Mouse (Mus musculus): ENCODE results near the gene Mms19.

Mms19 gene

DNA sequence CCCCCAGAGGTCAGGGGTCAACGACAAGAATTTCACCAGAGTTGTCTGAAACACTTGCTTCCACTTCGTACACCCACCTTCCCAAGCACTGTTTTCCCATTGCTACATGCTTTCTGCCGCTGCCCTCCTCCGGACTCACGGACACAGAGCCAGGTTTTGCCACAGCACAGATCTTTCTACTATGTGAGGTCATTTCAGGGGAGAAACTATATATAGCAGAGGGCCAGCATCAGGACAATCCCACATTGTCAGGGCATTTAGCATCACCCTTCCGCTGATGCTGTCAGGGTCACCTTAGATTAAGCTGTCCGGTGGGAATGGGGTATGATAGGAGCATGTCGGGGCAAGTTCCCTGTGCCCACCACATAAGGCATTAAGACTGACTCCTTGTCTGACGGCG, 16.1 kb upstream of the Mms19 start:
- no peak for DNase-seq

DNA sequence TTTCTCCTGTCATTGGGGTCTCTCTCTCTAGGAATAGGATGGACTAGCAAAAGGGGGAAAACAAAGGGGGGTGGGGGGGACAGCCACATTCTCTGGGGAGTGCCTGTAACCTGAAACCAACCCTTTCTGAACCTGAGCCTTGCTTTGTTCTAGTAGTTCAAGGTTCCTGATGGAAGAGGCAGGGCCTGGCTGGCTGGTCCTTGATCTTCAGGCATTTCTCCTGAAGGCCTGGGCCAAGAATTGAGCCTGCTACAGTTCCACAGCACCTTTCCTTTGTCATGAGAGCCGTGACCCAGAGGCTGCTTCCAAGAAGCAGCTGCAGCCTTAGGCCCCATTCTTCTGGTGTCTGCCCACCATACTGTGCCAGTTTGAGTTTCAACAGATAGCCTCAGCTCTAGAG, 14.5 kb upstream of the Mms19 start:
- DNase-seq = no peak

DNA sequence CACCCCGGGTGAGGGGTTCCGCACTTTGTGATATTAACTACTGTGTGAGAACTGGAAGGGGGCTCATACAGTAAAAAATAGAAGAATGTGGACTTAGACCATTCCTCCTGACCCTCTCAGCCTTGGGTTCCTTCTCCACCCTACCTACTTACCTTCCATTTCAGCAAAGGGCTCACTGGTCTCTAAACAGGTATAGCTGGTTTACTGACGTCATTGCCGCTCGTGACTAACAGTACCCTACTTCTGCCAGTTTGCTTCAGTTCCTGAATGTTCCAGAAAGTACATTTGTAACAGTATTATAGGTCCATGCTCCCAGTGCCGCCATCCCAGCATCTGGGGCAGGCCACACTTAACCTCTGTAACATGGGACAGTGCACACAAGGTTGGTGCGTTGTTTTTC, 13.1 kb upstream of the Mms19 start:
- no peak for DNase-seq

DNA sequence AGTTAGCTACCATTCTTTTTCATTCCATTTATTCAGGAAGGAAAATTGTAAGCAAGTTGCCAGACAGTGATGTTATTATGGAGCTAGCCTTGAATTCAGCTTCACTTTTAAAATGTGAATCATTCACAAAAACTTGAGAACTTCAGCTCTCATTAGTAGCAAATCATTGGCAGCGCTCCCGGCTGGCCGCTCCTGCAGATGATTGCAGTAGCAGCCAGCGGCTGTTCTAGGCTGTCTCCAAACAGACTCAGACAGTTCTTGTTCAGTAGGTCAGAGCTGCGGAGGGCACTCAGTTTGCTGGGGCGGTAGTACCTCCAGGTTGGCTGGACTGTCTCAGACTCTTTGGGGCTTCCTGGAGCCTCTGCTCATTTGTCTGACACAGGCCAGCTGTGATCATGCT, 12.5 kb upstream of the Mms19 start:
- no peak for DNase-seq

DNA sequence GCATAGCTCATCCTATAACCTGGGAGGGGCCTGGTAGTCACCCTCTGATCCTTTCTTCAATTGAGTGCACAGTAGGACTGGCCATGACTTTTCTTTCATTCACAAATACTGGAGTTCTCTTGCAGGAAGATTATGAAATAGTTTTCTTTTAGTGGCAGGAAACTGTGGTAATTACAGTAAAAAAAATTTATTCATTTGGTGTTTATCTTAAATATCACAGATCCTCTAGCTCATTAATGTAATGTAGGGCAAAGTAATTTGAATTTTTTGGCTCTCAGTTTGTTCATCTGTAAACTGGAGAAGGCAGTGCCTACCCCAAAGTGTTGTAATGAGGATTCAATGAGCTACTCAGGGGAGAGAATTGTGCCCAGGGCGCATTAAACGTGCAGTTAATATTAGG, 12.0 kb upstream of the Mms19 start:
- DNase-seq = no peak

DNA sequence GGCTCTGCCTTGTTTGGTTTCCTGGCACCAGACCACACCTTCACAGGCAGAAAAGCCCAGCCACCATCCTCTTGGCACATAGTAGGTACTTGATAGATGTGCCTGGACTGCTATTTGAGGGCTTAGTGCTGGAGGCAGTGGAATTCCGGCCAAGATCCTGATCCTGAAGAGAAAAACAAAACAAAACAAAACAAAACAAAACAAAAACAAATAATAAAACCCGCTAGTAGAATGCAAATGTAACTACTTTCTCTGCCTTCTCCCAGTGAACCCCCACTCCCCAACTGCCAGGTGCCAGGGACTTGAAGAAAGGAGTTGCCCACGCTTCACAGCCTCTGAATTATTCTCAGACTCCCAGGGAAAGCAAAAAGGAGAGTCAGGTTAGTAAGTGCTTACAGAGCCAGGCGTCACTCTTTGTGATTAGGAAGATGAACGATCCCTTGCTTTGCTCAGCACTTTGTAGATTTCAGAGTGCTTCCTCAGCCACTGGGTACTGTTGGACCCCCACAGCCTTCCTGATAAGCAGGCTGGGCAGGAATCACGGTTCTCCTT, 11.0 kb upstream of the Mms19 start:
- no peak for DNase-seq

DNA sequence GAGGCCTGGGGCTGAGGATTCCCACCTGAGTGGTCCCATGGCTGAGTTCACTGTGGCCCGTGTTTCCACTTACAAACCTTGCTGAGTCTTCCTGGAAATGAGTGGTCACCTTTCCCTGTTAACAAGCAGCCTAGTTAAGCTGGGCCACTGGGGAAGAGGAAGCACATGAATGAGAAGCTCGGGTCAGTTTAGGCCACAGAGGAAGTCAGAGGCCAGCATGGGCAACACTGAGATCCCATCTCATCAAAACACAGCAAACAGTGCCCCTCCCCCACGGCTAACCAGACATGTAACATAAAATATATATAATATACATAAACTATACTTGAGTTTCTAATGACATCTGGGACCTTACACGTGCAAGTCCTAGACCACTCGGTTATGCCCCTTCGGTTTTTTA, 8.9 kb upstream of the Mms19 start:
- DNase-seq = no peak

DNA sequence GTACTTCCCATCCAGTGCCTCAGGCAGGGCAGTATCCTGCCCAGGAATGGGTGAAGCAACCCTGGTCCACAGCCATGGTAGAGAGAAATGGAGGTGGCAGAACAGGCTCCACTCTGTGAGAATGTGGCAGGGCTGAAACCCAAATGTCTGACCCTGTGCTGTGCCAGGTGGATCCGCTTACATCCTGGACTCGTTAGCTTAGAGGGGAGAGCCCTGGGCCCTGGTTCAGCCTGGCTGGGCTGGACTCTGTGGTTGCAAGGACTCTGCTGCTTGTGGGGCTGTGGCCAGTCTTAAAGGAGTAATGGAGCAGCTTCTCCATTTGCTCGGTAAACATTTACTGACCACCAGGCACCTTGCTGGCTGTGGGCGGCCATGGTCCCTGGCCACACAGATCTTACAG, 6.2 kb upstream of the Mms19 start:
- DNase-seq = no peak

DNA sequence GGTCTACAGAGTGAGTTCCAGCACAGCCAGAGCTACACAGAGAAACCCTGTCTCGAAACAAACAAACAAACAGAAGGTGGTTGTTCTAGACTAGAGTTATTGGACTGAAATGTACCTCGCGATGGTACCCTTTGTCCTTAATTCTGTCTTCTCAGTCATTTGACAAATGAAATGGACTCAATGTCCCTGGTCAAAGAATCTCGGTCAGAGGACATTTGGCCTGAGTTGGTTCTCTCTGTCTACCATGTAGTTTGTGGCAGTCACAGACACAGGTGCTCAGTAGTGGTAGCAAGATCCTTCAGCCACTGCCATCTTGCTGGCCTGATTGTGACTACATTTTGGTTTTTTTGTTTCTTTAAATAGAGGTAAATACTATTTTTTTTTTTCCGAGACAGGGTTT, 5.0 kb upstream of the Mms19 start:
- no peak for DNase-seq

DNA sequence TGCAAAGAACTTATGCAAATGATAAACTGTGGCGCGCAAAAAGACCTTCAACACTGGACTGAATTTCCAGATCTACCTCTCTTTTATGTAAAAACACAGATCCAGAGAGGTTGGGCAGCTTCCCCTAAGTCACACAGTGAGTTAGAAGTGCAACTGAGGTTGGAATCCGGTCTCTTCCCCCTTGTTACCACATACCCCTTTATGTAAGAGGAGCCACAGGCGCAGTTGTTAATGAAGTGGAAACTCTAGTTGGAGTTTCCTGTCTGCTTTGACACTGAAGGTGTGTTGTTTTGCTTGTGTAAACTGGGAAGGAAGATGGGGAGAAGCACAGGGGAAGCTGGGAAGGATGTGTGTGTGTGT, 1.8 kb upstream of the Mms19 start:
- DNase-seq = peak; percentile 52

DNA sequence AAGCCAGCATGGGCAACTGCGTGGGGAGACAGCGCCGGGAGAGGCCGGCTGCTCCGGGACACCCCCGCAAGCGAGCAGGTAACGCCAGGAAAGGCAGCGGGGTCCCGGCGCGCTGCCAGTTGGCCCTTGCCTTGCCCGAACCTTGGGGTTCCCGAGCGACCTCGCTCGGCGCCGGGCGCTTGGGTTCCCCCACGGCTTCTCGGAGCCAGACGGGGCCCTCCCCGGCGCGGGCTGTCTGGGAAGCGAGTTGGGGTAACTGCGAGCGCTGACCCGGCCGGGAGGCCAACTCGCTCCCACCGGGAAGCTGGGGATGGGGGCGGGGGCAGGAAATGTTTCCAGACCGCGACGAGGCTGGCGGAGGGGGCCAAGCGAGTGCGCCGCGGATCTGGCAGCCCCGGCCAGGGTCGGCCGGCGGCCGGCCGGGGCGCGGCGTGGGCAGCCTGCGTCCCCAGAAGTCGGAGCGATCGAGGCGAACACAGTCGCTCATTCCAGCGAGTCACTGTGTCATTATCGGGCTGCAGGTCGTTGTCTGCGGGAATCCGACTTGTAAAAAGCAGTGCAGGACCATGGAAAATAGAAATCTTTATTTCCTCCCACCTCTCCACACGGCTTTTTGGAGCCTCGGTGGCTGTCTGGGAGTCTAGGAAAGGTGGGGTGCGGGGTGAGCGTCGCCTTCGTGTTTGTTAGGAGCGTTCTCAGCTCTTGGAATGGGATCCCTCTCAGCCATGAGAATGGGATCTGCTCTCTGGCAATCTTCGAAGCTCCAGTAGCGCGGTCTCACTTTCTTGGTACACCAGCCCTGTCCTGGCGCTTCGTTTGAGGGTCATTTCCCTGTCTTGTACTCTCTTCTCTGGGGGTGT, 1.2 kb upstream of the Mms19 start:
- peak; percentile 81 for DNase-seq

DNA sequence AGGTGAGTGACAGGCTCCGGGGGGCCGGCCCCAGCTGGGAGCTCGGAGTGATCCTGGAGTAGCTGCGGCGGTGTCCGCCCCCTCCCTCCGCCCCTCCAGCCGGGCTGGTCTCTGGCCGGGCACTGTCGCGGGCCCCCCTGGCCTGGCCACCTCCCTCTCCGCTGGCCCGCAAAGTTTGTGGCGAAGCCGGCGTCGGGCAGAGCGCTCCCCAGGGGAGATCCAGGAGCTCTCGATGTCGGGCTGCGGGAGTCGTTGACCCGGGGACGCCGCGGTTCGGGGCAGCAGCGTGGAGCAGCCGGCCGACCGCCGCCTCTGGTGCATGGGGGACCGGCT, 604 bp upstream of the Mms19 start, which contains the start of gene Ubtd1:
Gene Ubtd1, plus strand, starts transcription at position 169 of the 333 bp plus-strand sequence.
- no peak for DNase-seq

DNA sequence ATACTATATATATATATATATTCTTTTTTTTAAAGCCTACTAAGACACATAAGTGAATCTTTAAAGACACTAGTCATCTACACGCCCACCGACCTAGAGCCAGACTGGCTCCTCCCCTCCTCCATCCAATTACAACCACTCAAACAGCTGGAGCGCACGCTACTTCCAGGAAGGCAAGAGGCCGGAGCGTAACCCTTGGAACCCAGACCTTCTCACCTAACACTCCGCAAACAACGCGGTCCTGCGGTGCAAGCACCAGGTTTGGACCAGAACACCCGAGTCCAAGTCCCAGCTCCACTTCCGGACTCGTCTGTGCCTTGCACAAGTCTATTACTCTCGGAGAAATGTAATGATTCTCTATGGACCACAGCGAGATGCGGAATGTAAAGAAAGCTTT, 537 bp downstream of the Mms19 start:
- no peak for DNase-seq

DNA sequence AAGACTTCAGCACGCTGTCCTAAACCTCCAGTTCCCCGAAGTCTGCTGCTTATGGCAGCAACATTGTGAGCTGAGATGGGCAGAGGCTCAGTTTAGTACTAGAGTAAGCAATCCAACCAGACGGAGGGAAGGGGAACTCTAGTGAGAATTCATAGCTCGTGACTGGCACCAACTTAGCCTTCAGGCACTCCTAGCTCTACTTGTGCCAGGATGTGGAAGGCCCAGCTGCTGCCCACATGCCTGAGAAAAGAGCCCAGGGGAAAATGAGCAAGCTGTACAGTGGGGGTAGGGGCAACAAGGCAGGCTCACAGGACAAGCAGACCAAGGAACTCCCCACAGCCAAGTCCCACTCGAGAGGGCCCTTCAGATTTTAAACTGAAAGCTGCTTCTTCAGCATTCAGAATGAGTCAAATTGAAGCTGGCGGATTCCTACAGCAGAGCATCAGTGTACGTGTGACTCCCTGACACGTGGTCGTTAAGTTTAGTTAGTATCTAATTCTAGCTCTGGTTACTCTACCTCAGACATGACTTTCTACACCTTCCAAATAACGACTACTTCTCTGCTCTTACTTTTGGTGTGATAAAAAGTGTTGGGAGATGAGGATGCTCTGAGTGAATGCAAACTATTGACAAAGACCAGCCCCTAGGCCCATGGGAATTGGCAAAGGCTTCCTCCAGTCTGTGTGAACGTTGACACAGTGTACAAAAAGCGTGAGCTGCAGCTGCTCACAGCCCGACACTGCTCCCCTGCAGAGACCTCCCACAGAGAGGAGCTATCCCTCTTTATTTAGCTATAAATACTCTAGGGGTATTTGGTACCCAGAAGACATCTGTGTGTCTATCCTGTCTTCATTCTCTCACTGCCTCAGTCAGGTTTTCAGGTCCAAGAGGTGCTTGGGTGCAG, 6.8 kb downstream of the Mms19 start:
- no peak for DNase-seq

DNA sequence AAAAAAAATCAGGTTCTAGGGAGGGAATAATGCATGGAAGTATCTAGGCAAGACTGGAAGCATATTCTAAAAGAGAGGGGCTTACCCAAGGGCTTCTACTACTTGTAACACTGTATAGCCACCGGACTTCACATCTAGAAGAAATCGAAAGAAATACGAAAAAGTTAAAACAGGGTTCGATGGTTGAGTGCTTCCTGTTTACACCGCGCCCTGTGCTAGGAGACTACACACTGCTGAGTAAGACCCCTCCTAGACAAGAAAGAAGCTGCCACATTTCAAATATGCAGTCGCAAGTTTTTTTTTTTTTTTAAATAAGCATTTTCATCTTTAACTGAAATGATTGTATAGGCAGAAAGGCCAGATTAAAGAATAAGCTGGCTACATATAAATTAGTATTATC, 11.3 kb downstream of the Mms19 start:
- DNase-seq = no peak

DNA sequence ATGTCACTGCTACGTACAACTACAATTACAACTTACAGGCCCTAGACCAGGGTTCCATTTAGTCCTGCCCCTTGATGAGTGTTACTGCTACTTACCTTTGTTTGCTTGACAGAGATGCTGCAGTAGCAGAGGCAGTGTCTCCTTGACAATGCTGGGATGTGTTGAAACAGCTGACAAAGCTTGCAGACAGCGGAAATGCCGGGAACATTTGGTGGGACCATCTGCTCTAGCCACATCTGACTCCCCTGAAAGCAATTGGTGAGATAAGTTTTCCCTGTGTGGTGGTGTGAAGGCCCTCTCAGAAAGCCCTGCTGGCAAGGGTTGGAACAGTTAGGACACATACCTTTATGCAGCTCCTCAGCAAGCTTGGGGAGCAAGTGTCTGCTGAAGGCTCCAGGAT, 27.4 kb downstream of the Mms19 start:
- DNase-seq = no peak

DNA sequence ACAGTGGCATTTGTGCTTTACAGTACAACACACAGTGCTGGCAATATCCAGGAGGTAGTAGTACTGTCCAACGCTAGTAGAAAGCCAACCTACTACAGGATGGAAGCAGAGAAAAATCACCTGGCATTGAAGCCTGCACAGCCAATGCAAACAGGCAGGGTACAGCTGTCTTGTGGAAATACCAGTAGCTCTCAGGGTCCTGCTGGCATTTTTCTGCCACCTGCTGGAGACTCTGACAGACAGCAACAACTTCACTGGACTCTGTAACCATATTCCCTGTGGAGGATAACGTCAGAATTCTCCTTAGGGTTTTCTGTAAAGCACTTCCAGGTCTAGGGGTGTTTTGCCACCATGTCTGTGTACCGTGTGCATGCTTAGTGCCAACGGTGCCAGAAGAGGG, 28.7 kb downstream of the Mms19 start:
- DNase-seq = no peak

DNA sequence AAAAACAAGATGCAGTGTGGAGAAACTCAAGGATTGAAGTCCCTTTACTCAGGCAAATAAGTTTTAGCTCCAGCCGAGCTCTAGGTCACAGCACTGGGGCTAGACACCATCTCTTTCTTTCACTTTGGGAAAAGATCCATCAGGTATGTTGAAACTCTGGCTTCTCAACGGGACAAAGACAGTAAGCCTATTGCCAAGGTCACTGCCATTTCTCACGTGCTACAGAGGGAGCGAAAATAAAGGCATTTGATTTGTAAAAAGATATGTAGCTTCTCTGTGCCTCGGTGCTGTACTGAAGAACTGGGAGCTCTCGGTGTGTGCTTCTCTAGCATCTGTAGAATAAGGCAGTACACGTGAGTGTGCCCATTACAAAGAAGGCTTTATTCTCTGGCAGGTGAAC, 37.1 kb downstream of the Mms19 start:
- DNase-seq = no peak

DNA sequence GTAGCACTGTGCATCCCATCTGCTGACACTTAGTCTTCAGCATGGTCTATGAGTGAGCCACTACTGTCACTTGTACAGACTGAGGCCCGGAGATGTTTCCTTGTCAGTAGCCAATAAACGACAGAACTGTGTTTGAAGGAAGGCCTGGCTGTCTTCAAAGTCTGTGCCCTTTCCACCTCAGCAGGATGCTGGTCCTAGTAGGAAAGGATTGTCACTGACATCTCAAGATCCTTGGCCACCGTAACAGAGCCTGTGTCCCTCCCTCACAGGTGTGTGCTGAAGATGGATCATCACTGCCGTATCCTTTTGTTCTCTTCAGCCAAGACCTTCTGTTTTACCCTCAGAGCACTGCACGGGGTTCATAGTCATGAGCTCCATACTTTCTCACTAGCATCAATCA, 42.4 kb downstream of the Mms19 start:
- DNase-seq = no peak

DNA sequence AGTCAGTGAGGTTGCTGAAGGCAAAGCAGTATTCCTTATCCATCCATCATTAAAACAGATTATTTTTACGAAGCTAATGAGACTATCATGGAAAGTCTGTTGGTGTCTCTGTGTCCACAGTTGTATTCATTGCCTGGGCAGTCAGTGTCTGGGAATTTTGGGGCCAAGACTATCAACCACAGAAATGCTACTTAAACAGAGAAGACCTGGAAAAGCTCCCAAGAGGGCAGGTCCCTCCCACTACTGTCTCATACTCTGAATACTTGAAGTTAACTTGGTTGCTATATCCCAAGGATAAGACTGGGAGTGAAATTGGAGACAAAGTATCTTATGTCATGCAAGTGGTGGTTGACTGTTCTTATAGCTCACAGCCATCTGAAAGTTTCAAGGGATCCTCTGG, 45.0 kb downstream of the Mms19 start:
- DNase-seq = no peak

DNA sequence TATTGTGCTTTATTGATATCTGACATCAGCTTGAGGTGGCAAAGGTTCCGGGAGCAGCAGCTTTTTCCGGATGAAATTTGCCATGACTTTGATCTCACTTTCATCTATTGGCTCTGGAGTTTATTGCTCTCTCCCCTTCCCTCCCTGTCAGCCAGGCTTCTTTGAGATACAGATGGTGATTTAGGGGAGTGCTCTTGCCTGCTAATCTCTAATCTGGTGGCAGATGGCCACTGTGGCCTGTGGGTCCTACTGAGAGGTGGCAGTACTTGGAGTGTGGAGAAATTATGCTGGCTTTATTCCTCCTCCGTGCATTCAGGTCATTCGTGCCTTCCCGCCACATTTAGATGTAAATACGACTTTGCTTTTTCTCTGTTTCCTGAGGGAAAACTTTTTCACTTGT, 46.8 kb downstream of the Mms19 start:
- DNase-seq = no peak

DNA sequence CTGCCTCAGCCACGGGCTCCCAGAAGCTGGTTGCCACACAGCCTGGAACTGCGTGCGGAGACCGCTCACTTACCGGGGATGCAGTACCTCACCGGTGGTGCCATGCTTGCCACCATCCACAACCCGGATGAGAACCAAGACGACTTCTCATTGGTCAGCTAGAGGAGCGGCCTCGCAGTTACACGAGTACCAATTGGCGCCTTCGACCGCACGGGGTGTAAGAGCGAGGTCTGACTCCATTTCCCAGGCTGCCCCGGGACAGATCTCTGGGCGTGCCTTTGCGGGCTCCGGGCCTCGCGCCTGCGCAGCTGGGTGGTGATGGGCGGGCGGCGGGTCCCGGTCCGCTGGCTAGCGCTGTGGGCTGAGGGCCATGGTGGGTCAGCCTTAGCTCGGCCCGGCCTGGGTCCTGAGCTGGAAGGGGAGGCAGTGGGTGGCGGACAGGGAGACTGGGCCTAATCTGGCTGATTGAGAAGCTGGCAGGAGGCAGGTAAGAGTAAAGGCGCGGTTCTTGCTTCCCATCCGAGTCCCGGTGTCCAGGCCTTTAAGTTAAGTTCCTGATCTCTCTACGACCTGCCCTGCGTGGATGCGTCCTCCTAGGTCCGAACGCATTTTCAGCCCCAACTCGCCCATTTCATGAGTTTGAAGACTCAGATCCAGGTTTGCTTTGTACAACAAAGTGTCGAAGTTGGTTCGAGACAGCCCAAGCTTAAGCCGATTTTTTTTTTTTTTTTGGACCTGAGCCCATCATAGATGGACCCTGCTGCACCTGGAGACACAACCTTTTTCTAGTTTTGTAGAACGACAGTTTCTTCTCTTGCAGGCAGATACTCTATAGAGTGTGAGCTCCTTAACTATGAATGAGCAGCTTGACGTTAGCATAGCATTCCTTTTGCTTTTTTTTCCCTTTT, 47.5 kb downstream of the Mms19 start, which contains the start of the genes Exosc1 and Zdhhc16:
Gene Exosc1, minus strand, starts transcription at position 245 of the 908 bp plus-strand sequence.
Gene Zdhhc16, plus strand, starts transcription at position 302 of the 908 bp plus-strand sequence.
- peak; percentile 99 for DNase-seq

DNA sequence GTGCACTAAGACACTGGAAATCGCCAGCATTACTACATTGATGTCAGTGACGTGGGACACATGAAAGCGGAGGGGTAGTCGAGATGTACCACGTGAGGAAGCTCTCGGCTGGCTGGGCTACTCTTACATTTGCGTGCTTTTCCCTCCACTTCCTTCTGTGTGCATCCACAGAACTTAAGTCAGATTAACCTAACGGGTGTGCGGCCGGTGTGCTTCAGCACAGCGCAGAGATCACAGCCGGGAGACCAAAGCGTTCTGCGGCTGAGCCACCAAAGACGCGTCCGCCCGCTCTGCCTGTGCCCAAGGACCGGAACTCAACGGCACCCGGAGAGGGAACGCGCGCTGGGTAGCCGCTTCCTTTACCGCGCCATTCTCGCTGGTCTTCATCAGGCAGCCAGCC, 48.3 kb downstream of the Mms19 start:
- DNase-seq = no peak
